Mouse (Mus musculus): ENCODE measurements around the gene Plch2.

DNA sequence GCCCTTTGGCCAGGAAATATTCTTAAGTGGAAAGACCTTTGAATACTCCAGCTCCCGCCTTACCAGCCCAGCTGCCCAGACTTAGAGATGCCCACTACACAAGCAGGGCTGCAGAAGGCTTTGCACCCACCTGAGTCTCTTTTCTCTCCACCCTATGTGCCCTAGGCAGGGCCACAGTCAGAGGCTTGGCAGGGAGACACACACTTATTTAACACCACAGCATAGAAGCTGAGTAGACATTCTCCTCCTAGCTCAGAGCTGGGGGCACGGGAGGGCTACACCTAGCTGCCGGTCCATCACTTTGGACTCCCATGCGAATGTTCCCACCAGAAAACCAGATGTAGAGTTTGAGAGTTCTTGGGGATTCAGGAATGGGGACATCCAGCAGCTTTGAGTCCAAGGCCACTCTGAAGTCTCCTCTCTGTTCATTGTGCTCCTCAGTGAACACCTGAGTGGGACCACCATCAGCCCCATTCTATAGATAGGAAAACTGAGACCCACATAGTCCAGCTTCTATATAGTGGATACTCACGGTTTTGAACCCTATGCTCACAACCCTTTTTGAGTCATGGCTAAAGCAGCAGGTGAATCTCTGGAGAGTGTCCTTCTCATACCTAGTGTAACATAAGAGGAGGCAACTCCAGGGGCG lies 107.5 kb downstream of the Plch2 start:
- TF ChIP-seq TAL1 (IDR thresholded peaks at IDR 0.05; ENCODE audit: low read length): no peak
- no peak for TF ChIP-seq GATA1 (IDR thresholded peaks at IDR 0.05; ENCODE audit: low read length)

All from erythroblast, embryonic 14.5 days (primary cell).